Mouse (Mus musculus): ENCODE measurements at regions not wholly inside any gene's neighbourhood (a gene's known extent, or its start where the extent isn't known, plus 50 kb on each side); places are given as distances from the start of the nearest gene placed in this dataset.

- intact Hi-C loops (cut with DNase I; ENCODE audit: low total_unique reads), result no loop called here
- DNase-seq, result no peak
Observed at GRCm38 (mm10) chr11:45491021-45491967, 360.6 kb upstream of the Clint1 start.

- no peak for DNase-seq
- intact Hi-C loops (cut with DNase I; ENCODE audit: low total_unique reads), result no loop called here
Observed at GRCm38 (mm10) chr11:45495246-45495645, 356.6 kb upstream of the Clint1 start.

GRCm38 (mm10) chr11:45508566-45508965 is 343.3 kb upstream of the Clint1 start:
- intact Hi-C loops (cut with DNase I; ENCODE audit: low total_unique reads), result no loop called here
- DNase-seq, result no peak

- intact Hi-C loops (cut with DNase I; ENCODE audit: low total_unique reads), result no loop called here
- DNase-seq, result no peak
Observed at GRCm38 (mm10) chr11:45509278-45509677, 342.6 kb upstream of the Clint1 start.

GRCm38 (mm10) chr11:45514415-45515271 is 337.2 kb upstream of the Clint1 start:
- intact Hi-C loops (cut with DNase I; ENCODE audit: low total_unique reads), result loop anchor here (1.0 kb wide), 1 partner anchor 86 kb away; no protein-coding TSS in a partner anchor

GRCm38 (mm10) chr11:45524720-45525119 is 327.1 kb upstream of the Clint1 start:
- intact Hi-C loops (cut with DNase I; ENCODE audit: low total_unique reads), result no loop called here
- DNase-seq, result no peak

More at GRCm38 (mm10) chr11:45514415-45515271, 337.2 kb upstream of the Clint1 start:
- no peak for DNase-seq

- DNase-seq, result no peak
- intact Hi-C loops (cut with DNase I; ENCODE audit: low total_unique reads), result loop anchor here (5.0 to 10.0 kb wide), 2 partner anchors 516 to 919 kb away; no protein-coding TSS in a partner anchor
Observed at GRCm38 (mm10) chr11:45531044-45531626, 320.7 kb upstream of the Clint1 start.

GRCm38 (mm10) chr11:45533402-45534056 is 318.3 kb upstream of the Clint1 start:
- DNase-seq, result no peak
- intact Hi-C loops (cut with DNase I; ENCODE audit: low total_unique reads), result loop anchor here (5.0 to 10.0 kb wide), 2 partner anchors 519 to 921 kb away; no protein-coding TSS in a partner anchor

- DNase-seq, result peak; percentile 24
- intact Hi-C loops (cut with DNase I; ENCODE audit: low total_unique reads), result loop anchor here (10.0 kb wide), 1 partner anchor 521 kb away; no protein-coding TSS in a partner anchor
Observed at GRCm38 (mm10) chr11:45535501-45536025, 316.3 kb upstream of the Clint1 start.

- intact Hi-C loops (cut with DNase I; ENCODE audit: low total_unique reads), result loop anchor here (10.0 kb wide), 1 partner anchor 523 kb away; no protein-coding TSS in a partner anchor
- DNase-seq, result no peak
Observed at GRCm38 (mm10) chr11:45538011-45538410, 313.8 kb upstream of the Clint1 start.

- peak; percentile 81 for DNase-seq
- intact Hi-C loops (cut with DNase I; ENCODE audit: low total_unique reads), result loop anchor here (10.0 kb wide), 1 partner anchor 525 kb away; no protein-coding TSS in a partner anchor
Observed at GRCm38 (mm10) chr11:45539459-45539858, 312.4 kb upstream of the Clint1 start.

GRCm38 (mm10) chr11:45544531-45544930 is 307.3 kb upstream of the Clint1 start:
- intact Hi-C loops (cut with DNase I; ENCODE audit: low total_unique reads), result no loop called here
- DNase-seq, result no peak

- peak; percentile 31 for DNase-seq
- intact Hi-C loops (cut with DNase I; ENCODE audit: low total_unique reads), result no loop called here
Observed at GRCm38 (mm10) chr11:45545896-45546626, 305.8 kb upstream of the Clint1 start.

- intact Hi-C loops (cut with DNase I; ENCODE audit: low total_unique reads), result no loop called here
Observed at GRCm38 (mm10) chr11:45546861-45547260, 305.0 kb upstream of the Clint1 start.

GRCm38 (mm10) chr11:45550376-45550775 is 301.5 kb upstream of the Clint1 start:
- no peak for DNase-seq
- intact Hi-C loops (cut with DNase I; ENCODE audit: low total_unique reads), result no loop called here

More at GRCm38 (mm10) chr11:45546861-45547260, 305.0 kb upstream of the Clint1 start:
- no peak for DNase-seq

- DNase-seq, result no peak
- intact Hi-C loops (cut with DNase I; ENCODE audit: low total_unique reads), result no loop called here
Observed at GRCm38 (mm10) chr11:45577469-45578154, 274.2 kb upstream of the Clint1 start.

GRCm38 (mm10) chr11:45592335-45592734 is 259.5 kb upstream of the Clint1 start:
- intact Hi-C loops (cut with DNase I; ENCODE audit: low total_unique reads), result no loop called here
- no peak for DNase-seq
